Mouse (Mus musculus) olfactory bulb, adult 2 months (tissue): ENCODE data around the gene Dennd1a. TPM values are rescaled to one million over a fixed set of nuclear protein-coding genes. Genes with fewer than 3 reads are reported as not detected.

ENCODE experiments used
- H3K27ac ChIP-seq: fragments of 200-500 bp; 2 replicates; pipeline ENCODE4 v1.5.1; 2012; ENCODE audit warnings: low read depth, low read length; ENCODE audit not compliant: insufficient read depth
- H3K4me1 ChIP-seq: fragments of 200-500 bp; 2 replicates; pipeline ENCODE4 v1.6.1; 2012; ENCODE audit warnings: low read length; ENCODE audit not compliant: control insufficient read depth, insufficient read depth
- H3K4me3 ChIP-seq: fragments of 200-500 bp; 2 replicates; pipeline ENCODE4 v1.5.1; 2012; ENCODE audit warnings: mild to moderate bottlenecking, low read depth, low read length, moderate library complexity; ENCODE audit not compliant: insufficient read depth
- CTCF ChIP-seq: fragments of 200-500 bp; IDR thresholded peaks from 2 replicates; pipeline ENCODE4 v1.5.1; 2012; ENCODE audit warnings: low read depth, mild to moderate bottlenecking, low read length, moderate library complexity; ENCODE audit not compliant: insufficient read depth
- POLR2A ChIP-seq: fragments of 200-500 bp; IDR thresholded peaks from 2 replicates; pipeline ENCODE4 v1.6.1; 2012; ENCODE audit warnings: mild to moderate bottlenecking, low read depth, low read length, moderate library complexity; ENCODE audit not compliant: insufficient read depth
- WGBS: fragments of 180-500 bp; shearing (Covaris S2); methylation state at CpG from one replicate; pipeline ENCODE4 v1.1.7; 2018; 5-methylcytosine and 5-hydroxymethylcytosine counted together
- polyA plus RNA-seq: library from polyadenylated mRNA; stranded (reverse); fragments of >200 nt; gene quantifications from 2 replicates; pipeline ENCODE4 v1.2.4, GENCODE M21; 2012; ENCODE audit warnings: low replicate concordance; ENCODE audit not compliant: missing spikeins, insufficient read depth, insufficient read length

Gene Dennd1a
- polyA plus RNA-seq, 1 experiment: not detected

DNA sequence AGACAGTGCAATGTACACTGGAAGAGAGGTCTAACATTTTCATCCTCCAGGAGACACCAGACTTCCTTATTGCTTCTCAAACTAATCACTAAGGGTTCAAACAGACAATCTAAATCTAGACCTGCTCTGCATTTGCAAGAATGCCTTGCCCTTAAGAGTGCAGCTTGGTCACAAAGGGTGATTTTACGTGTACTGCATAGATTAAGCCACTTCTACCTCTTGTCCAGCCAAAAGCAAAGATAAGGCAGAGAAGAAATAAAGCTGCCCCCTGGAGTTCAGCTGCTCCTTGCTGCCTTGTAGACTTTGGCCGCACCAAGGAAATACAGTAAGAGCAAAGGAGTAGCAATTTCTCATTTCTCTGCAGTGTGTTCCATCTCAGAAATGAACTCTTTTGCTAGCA lies 172.2 kb downstream of the Dennd1a start:
- H3K4me3 ChIP-seq: no peak overlapping the region
- WGBS: 89% methylated on average over 2 of the region's 2 CpGs

DNA sequence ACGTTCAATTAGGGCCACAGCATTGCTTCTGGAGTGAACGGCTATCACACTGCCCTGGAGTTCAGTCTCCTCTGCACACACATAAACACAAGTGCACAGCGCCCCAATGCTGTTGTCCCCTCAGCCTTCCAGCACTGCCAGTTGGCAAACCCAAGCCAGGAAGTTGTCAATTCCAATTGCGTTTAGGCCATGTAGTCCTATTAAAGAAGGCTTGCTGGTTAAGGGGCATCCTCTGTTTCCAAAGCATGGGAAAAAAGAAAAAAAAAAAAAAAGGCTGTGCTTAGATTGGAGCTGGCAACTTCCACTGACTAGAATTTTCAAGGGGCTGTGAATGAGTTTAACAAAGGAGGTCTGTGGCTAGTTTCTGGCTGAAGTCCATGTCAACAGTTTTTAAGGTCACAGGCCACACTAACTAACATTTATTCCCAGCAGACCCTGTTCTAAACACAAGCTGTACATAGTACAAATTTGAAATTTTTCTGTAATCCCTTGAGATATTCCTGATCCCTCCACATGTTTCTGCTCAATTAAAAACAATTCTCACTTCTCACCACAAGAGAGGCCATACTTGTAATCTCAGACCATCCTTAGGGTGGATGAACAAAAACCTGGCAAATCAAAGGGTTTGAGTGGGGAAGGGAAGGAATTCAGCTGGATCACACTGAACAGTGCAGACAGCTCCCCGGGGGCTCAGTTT lies 175.4 kb downstream of the Dennd1a start:
- H3K4me1 ChIP-seq: peaks cover 4% of the 10 kb centered on the region; the same call in 1 of the 2 replicates
- no peak overlapping the region for H3K4me3 ChIP-seq
- WGBS: 63% methylated on average over 5 of the region's 5 CpGs
- peak overlapping the region; percentile 73; the same call in 1 of the 2 replicates for H3K27ac ChIP-seq
- no peak for TF ChIP-seq POLR2A
- TF ChIP-seq CTCF: no peak

More for the DNA sequence above, 172.2 kb downstream of the Dennd1a start:
- TF ChIP-seq CTCF (no peak), POLR2A (no peak)
- Histone ChIP-seq H3K4me1 (peaks cover 4% of the 10 kb centered on the region; the same call in 1 of the 2 replicates), H3K27ac (no peak overlapping the region)

DNA sequence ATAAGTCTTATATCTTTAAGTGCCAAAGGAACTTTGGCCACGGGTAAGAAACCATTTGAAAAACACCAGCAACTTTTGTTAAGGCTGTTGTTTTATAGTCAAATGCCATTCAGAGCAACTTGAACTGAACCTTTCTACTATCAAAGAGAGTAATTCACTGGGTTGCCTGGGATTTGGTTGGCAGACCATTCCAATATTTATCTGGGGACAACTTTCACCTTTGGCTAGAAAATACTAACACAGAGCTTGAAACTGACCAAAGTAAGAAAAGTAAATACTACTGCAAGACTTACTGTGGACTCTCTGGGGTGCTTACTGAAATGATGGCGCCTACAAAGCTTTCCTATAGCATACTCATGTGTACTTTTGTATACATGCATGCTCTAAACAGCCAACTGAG lies 178.6 kb downstream of the Dennd1a start:
- TF ChIP-seq CTCF: no peak
- TF ChIP-seq POLR2A: no peak
- Histone ChIP-seq H3K27ac (no peak overlapping the region), H3K4me3 (no peak overlapping the region), H3K4me1 (peaks cover 4% of the 10 kb centered on the region; the same call in 1 of the 2 replicates)
- WGBS: 75% methylated on average over 2 of the region's 2 CpGs

DNA sequence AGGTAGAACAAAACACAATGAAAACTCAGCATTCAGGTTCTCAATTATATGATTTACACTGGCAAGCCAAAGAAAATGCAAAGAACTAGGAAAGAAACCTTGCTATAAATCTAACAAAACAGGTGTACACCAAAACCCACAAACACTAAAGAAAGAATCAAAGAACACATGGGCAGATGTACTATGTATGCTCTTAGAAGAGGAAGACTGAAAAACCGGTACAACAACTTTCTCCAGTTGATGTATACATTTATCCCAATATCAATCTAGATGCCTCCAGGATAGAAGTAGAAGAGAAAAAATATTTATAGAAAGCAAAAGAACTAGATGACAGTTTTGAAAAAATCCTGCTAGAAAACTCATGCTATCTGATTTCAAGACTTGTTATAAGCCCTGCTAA lies 184.5 kb downstream of the Dennd1a start:
- TF ChIP-seq POLR2A (no peak), CTCF (no peak)
- Histone ChIP-seq H3K4me3 (no peak overlapping the region), H3K27ac (no peak overlapping the region), H3K4me1 (peaks cover 4% of the 10 kb centered on the region; the same call in 1 of the 2 replicates)
- WGBS: 98% methylated on average over 1 of the region's 1 CpGs

DNA sequence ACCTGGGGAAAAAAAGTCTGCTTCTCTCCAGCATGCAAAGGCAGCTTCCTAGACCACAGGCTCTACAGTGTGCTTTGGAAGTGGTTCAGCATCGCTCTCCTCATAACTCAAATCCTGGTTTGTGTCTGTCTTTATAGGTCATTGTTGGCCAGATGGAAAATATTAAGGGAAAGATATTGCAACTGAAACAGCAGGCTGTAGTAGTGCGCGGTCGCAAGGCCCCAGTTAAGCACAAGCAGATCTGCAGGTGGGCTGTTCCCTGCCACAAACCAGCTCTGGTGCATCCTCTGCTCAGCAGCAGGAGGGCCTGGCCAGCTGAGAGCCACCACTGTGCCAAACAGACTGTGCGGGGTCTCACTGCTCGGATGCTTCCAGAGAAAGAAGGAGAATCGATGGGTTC lies 186.9 kb downstream of the Dennd1a start:
- 71% methylated on average over 7 of the region's 7 CpGs for WGBS
- no peak overlapping the region for H3K27ac ChIP-seq

DNA sequence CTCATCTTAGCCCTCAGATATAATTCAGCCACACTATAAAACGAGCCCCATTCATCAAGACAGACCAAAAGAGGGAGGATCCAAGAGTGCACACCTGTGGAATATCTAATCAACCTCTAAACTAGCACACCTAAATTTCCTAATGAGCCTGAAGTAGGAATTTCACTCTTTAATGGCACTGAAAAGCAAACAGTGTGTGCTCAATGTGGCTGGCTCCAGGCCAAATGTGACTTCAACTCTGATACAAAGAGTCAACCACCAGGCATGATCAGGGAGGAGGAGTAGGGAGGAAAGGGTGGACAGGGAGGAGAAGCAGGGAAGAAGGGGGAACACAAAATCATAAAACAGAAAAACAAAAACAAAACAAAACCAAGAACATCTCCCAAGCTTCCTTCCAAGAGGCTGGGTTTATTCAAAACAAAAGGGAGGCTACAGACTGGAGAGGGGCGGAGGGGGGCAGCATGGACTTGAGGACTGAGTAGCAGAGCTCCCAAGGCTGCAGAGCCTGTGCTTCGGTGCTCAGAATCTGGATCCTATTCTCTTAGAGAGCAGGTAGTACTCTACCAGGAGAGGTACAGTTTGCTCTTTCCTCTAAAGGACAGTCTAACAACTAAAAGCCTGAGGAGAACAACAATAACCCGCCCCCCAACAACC lies 187.9 kb downstream of the Dennd1a start:
- Histone ChIP-seq H3K4me1 (peaks cover 4% of the 10 kb centered on the region; the same call in 1 of the 2 replicates), H3K4me3 (no peak overlapping the region), H3K27ac (no peak overlapping the region)
- WGBS: 88% methylated on average over 4 of the region's 4 CpGs
- TF ChIP-seq POLR2A (no peak), CTCF (no peak)

More for the DNA sequence above, 186.9 kb downstream of the Dennd1a start:
- peaks cover 4% of the 10 kb centered on the region; the same call in 1 of the 2 replicates for H3K4me1 ChIP-seq
- TF ChIP-seq POLR2A (no peak), CTCF (no peak)
- no peak overlapping the region for H3K4me3 ChIP-seq

DNA sequence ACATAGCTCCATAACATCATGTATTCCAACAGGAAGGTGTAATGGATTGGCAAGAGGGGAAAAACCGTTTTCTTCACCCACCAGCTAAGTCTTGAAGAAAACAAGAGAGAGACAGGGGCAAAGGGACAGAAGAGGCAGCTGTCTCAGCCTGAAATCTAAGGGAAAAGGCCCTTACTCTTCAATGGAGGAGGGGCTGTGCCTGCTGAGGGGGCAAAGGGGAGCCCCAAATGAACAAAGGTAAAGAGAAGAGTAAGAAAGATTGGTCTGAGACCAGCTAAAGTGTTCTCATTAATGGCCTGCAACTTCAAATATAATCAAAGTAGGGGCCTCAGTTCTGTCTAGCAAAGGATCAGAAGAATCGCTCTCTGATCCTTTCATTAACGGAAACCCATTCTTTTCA lies 189.7 kb downstream of the Dennd1a start:
- WGBS: 86% methylated on average over 3 of the region's 3 CpGs
- no peak for TF ChIP-seq POLR2A
- TF ChIP-seq CTCF: no peak
- H3K4me3 ChIP-seq: no peak overlapping the region
- H3K27ac ChIP-seq: no peak overlapping the region
- peaks cover 4% of the 10 kb centered on the region; the same call in 1 of the 2 replicates for H3K4me1 ChIP-seq

DNA sequence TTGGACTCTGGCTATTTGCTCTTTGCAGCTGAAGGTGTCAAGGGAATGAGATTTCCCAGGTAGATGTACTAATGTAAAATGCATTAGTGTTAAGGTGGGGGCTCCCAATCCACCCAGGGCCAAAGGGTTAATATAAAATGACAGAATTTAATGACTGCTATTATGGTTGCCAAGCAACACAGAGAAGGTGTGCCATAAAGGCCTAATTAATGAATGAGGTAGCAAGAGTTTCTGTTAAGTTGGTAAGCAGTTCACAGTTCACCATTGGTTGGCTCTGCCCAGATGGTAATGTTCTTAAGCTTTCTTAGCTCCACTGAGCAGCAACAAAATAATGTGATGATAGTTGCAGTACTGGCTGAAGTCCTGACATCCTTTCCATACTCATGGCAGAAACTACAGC lies 190.9 kb downstream of the Dennd1a start:
- no peak overlapping the region for H3K27ac ChIP-seq

DNA sequence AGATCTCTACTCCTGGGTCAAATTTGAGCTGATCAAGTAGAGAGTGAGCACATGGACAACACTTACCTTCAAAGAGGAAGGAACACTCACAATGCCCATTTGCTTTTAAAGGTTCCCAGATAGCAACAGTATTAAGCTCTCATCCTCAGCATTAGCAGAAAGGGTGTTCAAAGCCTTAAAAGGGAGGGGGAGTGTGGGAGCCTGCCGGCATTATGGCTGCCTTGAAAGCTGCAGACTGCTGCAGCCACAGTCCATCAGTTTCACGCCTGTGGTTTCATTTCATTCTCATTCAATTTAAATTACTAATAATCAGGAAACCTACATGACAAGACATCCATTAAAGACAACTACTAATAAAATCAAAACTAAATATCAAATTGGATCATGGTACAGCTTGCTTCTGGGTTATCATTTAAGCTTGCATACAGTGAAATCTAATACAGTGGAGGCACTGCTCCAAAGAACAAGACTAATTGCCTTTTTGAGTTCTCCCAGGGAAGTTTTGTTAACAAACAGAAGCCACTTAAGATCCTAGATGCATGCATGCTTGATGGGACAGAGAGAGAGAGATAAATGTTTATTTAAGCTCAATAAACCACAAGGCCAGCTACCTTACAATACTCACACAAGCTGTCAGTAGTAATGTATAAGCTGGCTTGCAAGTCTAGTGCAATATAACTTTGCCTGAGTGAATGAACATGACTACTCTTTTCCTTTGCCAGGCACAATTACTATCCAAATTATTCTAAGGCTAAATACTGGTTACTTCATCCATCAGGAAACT lies 192.6 kb downstream of the Dennd1a start:
- 72% methylated on average over 2 of the region's 2 CpGs for WGBS
- no peak overlapping the region for H3K27ac ChIP-seq
- TF ChIP-seq CTCF (no peak), POLR2A (no peak)

More for the DNA sequence above, 190.9 kb downstream of the Dennd1a start:
- Histone ChIP-seq H3K4me1 (peaks cover 4% of the 10 kb centered on the region; the same call in 1 of the 2 replicates), H3K4me3 (no peak overlapping the region)
- TF ChIP-seq CTCF (no peak), POLR2A (no peak)

More for the DNA sequence above, 192.6 kb downstream of the Dennd1a start:
- Histone ChIP-seq H3K4me3 (no peak overlapping the region), H3K4me1 (peaks cover 2% of the 10 kb centered on the region; the same call in 1 of the 2 replicates)
